Mouse (Mus musculus): ENCODE measurements at regions not wholly inside any gene's neighbourhood (a gene's known extent, or its start where the extent isn't known, plus 50 kb on each side); places are given as distances from the start of the nearest gene placed in this dataset.

GRCm38 (mm10) chrX:42332906-42333305, 156.6 kb upstream of the Tex13c2 start:
- Histone ChIP-seq H3K4me3 (ENCODE audit: insufficient read depth, low read depth, low read length) (no peak overlapping the region), H3K27ac (replicated peaks; ENCODE audit: low read depth, low read length) (no peak overlapping the region), H3K4me1 (ENCODE audit: control insufficient read depth, insufficient read depth, insufficient read length, low read length) (no peaks in the 10 kb centered on the region)

GRCm38 (mm10) chrX:42333631-42334030, 155.9 kb upstream of the Tex13c2 start:
- Histone ChIP-seq H3K4me3 (ENCODE audit: insufficient read depth, low read depth, low read length) (no peak overlapping the region), H3K27ac (replicated peaks; ENCODE audit: low read depth, low read length) (no peak overlapping the region), H3K4me1 (ENCODE audit: control insufficient read depth, insufficient read depth, insufficient read length, low read length) (no peaks in the 10 kb centered on the region)

- no peaks in the 10 kb centered on the region for H3K4me1 ChIP-seq (ENCODE audit: control insufficient read depth, insufficient read depth, insufficient read length, low read length)
- no peak overlapping the region for H3K4me3 ChIP-seq (ENCODE audit: insufficient read depth, low read depth, low read length)
- H3K27ac ChIP-seq (replicated peaks; ENCODE audit: low read depth, low read length) = no peak overlapping the region
These were observed 154.7 kb upstream of the Tex13c2 start for GRCm38 (mm10) chrX:42334794-42335193.

GRCm38 (mm10) chrX:42336772-42337171, 152.7 kb upstream of the Tex13c2 start:
- H3K4me3 ChIP-seq (ENCODE audit: insufficient read depth, low read depth, low read length) = no peak overlapping the region
- H3K4me1 ChIP-seq (ENCODE audit: control insufficient read depth, insufficient read depth, insufficient read length, low read length) = no peaks in the 10 kb centered on the region
- no peak overlapping the region for H3K27ac ChIP-seq (replicated peaks; ENCODE audit: low read depth, low read length)

- H3K27ac ChIP-seq (replicated peaks; ENCODE audit: low read depth, low read length) = no peak overlapping the region
- H3K4me1 ChIP-seq (ENCODE audit: control insufficient read depth, insufficient read depth, insufficient read length, low read length) = no peaks in the 10 kb centered on the region; the same call in 1 of the 2 replicates
- H3K4me3 ChIP-seq (ENCODE audit: insufficient read depth, low read depth, low read length) = no peak overlapping the region
These were observed 147.1 kb upstream of the Tex13c2 start for GRCm38 (mm10) chrX:42342362-42342761.

- no peak overlapping the region for H3K27ac ChIP-seq (replicated peaks; ENCODE audit: low read depth, low read length)
These were observed 146.3 kb upstream of the Tex13c2 start for GRCm38 (mm10) chrX:42342951-42343879.

GRCm38 (mm10) chrX:42352610-42353254, 136.8 kb upstream of the Tex13c2 start:
- Histone ChIP-seq H3K4me3 (ENCODE audit: insufficient read depth, low read depth, low read length) (no peak overlapping the region), H3K27ac (replicated peaks; ENCODE audit: low read depth, low read length) (no peak overlapping the region), H3K4me1 (ENCODE audit: control insufficient read depth, insufficient read depth, insufficient read length, low read length) (no peaks in the 10 kb centered on the region)

More at GRCm38 (mm10) chrX:42342951-42343879, 146.3 kb upstream of the Tex13c2 start:
- H3K4me3 ChIP-seq (ENCODE audit: insufficient read depth, low read depth, low read length) = peak overlapping the region; percentile 6; the same call in 1 of the 2 replicates
- no peaks in the 10 kb centered on the region; the same call in 1 of the 2 replicates for H3K4me1 ChIP-seq (ENCODE audit: control insufficient read depth, insufficient read depth, insufficient read length, low read length)

GRCm38 (mm10) chrX:42359381-42360172, 129.9 kb upstream of the Tex13c2 start:
- Histone ChIP-seq H3K27ac (replicated peaks; ENCODE audit: low read depth, low read length) (no peak overlapping the region), H3K4me1 (ENCODE audit: control insufficient read depth, insufficient read depth, insufficient read length, low read length) (no peaks in the 10 kb centered on the region), H3K4me3 (ENCODE audit: insufficient read depth, low read depth, low read length) (no peak overlapping the region)

- no peak overlapping the region for H3K27ac ChIP-seq (replicated peaks; ENCODE audit: low read depth, low read length)
- H3K4me1 ChIP-seq (ENCODE audit: control insufficient read depth, insufficient read depth, insufficient read length, low read length) = no peaks in the 10 kb centered on the region
- peak overlapping the region; percentile 41 for H3K4me3 ChIP-seq (ENCODE audit: insufficient read depth, low read depth, low read length)
These were observed 129.1 kb upstream of the Tex13c2 start for GRCm38 (mm10) chrX:42360173-42360931.

GRCm38 (mm10) chrX:42360973-42361372, 128.5 kb upstream of the Tex13c2 start:
- H3K4me3 ChIP-seq (ENCODE audit: insufficient read depth, low read depth, low read length) = peak overlapping the region; percentile 41; the same call in 1 of the 2 replicates
- no peak overlapping the region for H3K27ac ChIP-seq (replicated peaks; ENCODE audit: low read depth, low read length)
- H3K4me1 ChIP-seq (ENCODE audit: control insufficient read depth, insufficient read depth, insufficient read length, low read length) = no peaks in the 10 kb centered on the region

GRCm38 (mm10) chrX:42361400-42362028, 128.0 kb upstream of the Tex13c2 start:
- H3K27ac ChIP-seq (replicated peaks; ENCODE audit: low read depth, low read length) = no peak overlapping the region
- H3K4me3 ChIP-seq (ENCODE audit: insufficient read depth, low read depth, low read length) = no peak overlapping the region
- H3K4me1 ChIP-seq (ENCODE audit: control insufficient read depth, insufficient read depth, insufficient read length, low read length) = no peaks in the 10 kb centered on the region

- Histone ChIP-seq H3K4me1 (ENCODE audit: control insufficient read depth, insufficient read depth, insufficient read length, low read length) (no peaks in the 10 kb centered on the region), H3K4me3 (ENCODE audit: insufficient read depth, low read depth, low read length) (no peak overlapping the region), H3K27ac (replicated peaks; ENCODE audit: low read depth, low read length) (no peak overlapping the region)
These were observed 125.4 kb upstream of the Tex13c2 start for GRCm38 (mm10) chrX:42364137-42364536.

- no peak overlapping the region for H3K27ac ChIP-seq (replicated peaks; ENCODE audit: low read depth, low read length)
- no peaks in the 10 kb centered on the region for H3K4me1 ChIP-seq (ENCODE audit: control insufficient read depth, insufficient read depth, insufficient read length, low read length)
- no peak overlapping the region for H3K4me3 ChIP-seq (ENCODE audit: insufficient read depth, low read depth, low read length)
These were observed 115.6 kb upstream of the Tex13c2 start for GRCm38 (mm10) chrX:42373794-42374398.
